Comparison of ENCODE assay signal across 9 mouse cellular contexts in genomic region chr3:142474349-142474983, GRCm38 (mm10). TPM values are rescaled to one million over a fixed set of nuclear protein-coding genes. Genes with fewer than 3 reads are reported as not detected.
DNase-seq lines count a peak whose midpoint lies in the region; ATAC-seq and TF ChIP-seq lines count a peak whose summit lies in the region.
"Had no signal": no experiment of that assay in that cellular context is flagged by ENCODE, and none has a peak within 500 bp of the region (broad histone marks: within the 10 kb centered on the region; RNA-seq: fewer than 3 reads in every experiment).

No protein-coding gene starts in this region.

- no peak for TF ChIP-seq POLR2A in lung, adult 2 months (IDR thresholded peaks at IDR 0.05; ENCODE audit: borderline replicate concordance, extremely low read depth, low read depth, low read length)

- H3K36me3 ChIP-seq in forebrain, embryonic 16.5 days (ENCODE audit: control insufficient read depth, insufficient read depth) = no peaks in the 10 kb centered on the region
- H3K36me3 ChIP-seq in limb, embryonic 11.5 days (ENCODE audit: control insufficient read depth, insufficient read depth, low read length) = no peaks in the 10 kb centered on the region
- no peaks in the 10 kb centered on the region for H3K36me3 ChIP-seq in neural tube, embryonic 11.5 days (ENCODE audit: control insufficient read depth, insufficient read depth, low read length)

- 0 out of 2 replicates have a peak overlapping the region, but pooled peaks have one; percentile 18 for H3K4me2 ChIP-seq in forebrain, embryonic 16.5 days (ENCODE audit: low read length)
- peak overlapping the region; percentile 21; the same call in 1 of the 2 replicates for H3K4me2 ChIP-seq in limb, embryonic 11.5 days (ENCODE audit: low read depth, severe bottlenecking)
- no peak overlapping the region for H3K4me2 ChIP-seq in neural tube, embryonic 11.5 days (ENCODE audit: low read depth)

- no peaks in the 10 kb centered on the region for H3K9me3 ChIP-seq in forebrain, embryonic 16.5 days (ENCODE audit: control insufficient read depth, low read length)
- H3K9me3 ChIP-seq in limb, embryonic 11.5 days (ENCODE audit: control insufficient read depth, low read length) = no peaks in the 10 kb centered on the region
- H3K9me3 ChIP-seq in neural tube, embryonic 11.5 days (ENCODE audit: control insufficient read depth, low read length) = no peaks in the 10 kb centered on the region

- no peaks in the 10 kb centered on the region for H3K27me3 ChIP-seq in forebrain, embryonic 16.5 days (replicated peaks; ENCODE audit: control insufficient read depth, insufficient read depth, low read length)
- H3K27me3 ChIP-seq in limb, embryonic 11.5 days (ENCODE audit: control insufficient read depth, insufficient read depth, low read length) = no peaks in the 10 kb centered on the region
- H3K27me3 ChIP-seq in neural tube, embryonic 11.5 days (ENCODE audit: control insufficient read depth, insufficient read depth, low read length) = no peaks in the 10 kb centered on the region

- H3K4me3 ChIP-seq in lung, adult 2 months (replicated peaks; ENCODE audit: extremely low read depth, low read depth, low read length) = no peak overlapping the region
- H3K4me3 ChIP-seq in forebrain, embryonic 16.5 days (replicated peaks; ENCODE audit: low read length) = no peak overlapping the region
- H3K4me3 ChIP-seq in limb, embryonic 11.5 days (ENCODE audit: low read depth, low read length) = no peak overlapping the region
- H3K4me3 ChIP-seq in neural tube, embryonic 11.5 days (ENCODE audit: low read depth, low read length) = no peak overlapping the region
- H3K4me3 ChIP-seq: erythroblast, embryonic 14.5 days had no signal

- ATAC-seq in forebrain, embryonic 16.5 days = no peak
- 0 out of 2 replicates have a peak, but pooled peaks have one; percentile 31 for ATAC-seq in limb, embryonic 11.5 days (ENCODE audit: insufficient number of reproducible peaks, low FRiP score, low TSS enrichment, low read depth)
- peak; percentile 32; the same call in 1 of the 2 replicates for ATAC-seq in neural tube, embryonic 11.5 days (ENCODE audit: insufficient read depth, low FRiP score, low TSS enrichment)

- WGBS in lung, adult 2 months = 13% methylated on average over 11 of the region's 11 CpGs
- WGBS in forebrain, embryonic 16.5 days = 20% methylated on average over 10 of the region's 11 CpGs
- WGBS in limb, embryonic 11.5 days = 20% methylated on average over 11 of the region's 11 CpGs
- WGBS in neural tube, embryonic 11.5 days = 28% methylated on average over 11 of the region's 11 CpGs

- H3K27ac ChIP-seq in forebrain, embryonic 16.5 days (ENCODE audit: low read length) = no peak overlapping the region
- no peak overlapping the region for H3K27ac ChIP-seq in limb, embryonic 11.5 days (replicated peaks; ENCODE audit: low read depth, low read length)
- no peak overlapping the region for H3K27ac ChIP-seq in neural tube, embryonic 11.5 days (ENCODE audit: low read depth, low read length)

- no peak overlapping the region for H3K9ac ChIP-seq in forebrain, embryonic 16.5 days (replicated peaks; ENCODE audit: low read depth, low read length)
- H3K9ac ChIP-seq in limb, embryonic 11.5 days (ENCODE audit: low read length) = no peak overlapping the region
- no peak overlapping the region for H3K9ac ChIP-seq in neural tube, embryonic 11.5 days (ENCODE audit: low read length)

- TF ChIP-seq CTCF in lung, adult 2 months (IDR thresholded peaks at IDR 0.05; ENCODE audit: insufficient read depth, low read length) = peak; percentile 64

- no peaks in the 10 kb centered on the region for H3K4me1 ChIP-seq in lung, adult 2 months (ENCODE audit: control insufficient read depth, insufficient read depth, low read length)
- no peaks in the 10 kb centered on the region for H3K4me1 ChIP-seq in forebrain, embryonic 16.5 days (replicated peaks; ENCODE audit: control insufficient read depth, insufficient read depth, low read length)
- no peaks in the 10 kb centered on the region for H3K4me1 ChIP-seq in limb, embryonic 11.5 days (ENCODE audit: control insufficient read depth, insufficient read depth, low read length)
- H3K4me1 ChIP-seq in neural tube, embryonic 11.5 days (ENCODE audit: control insufficient read depth, insufficient read depth, low read length) = no peaks in the 10 kb centered on the region; the same call in 1 of the 2 replicates

- no peak for DNase-seq in lung, adult 2 months
- DNase-seq in lung, postnatal 14 days = no peak
- DNase-seq in T-cell, adult 2 months (ENCODE audit: low spot score) = peak; percentile 13
- DNase-seq in limb, embryonic 11.5 days (ENCODE audit: low spot score) = no peak
- DNase-seq in neural tube, embryonic 11.5 days (ENCODE audit: low spot score) = no peak
- no peak for DNase-seq in left cerebral cortex, adult 8-10 months (ENCODE audit: low spot score in 2 of 2)
- no peak for DNase-seq in adrenal gland, postnatal 25 days

RNA-seq across cellular contexts. Expression of gene Gbp5, which starts 19.3 kb away (rescaled TPM):
- 2.0 and 2.6 TPM in 2 replicates for polyA plus RNA-seq in lung, adult 2 months (2012; rRNA removed)
- not detected in 2 replicates for polyA plus RNA-seq in forebrain, embryonic 16.5 days (2015; fragmentation: Nextera tagmentation; extraction: Ambion mirVana)
- polyA plus RNA-seq in limb, embryonic 11.5 days (2014; fragmentation: Nextera tagmentation; extraction: Ambion mirVana) = not detected in 2 replicates
- polyA plus RNA-seq in neural tube, embryonic 11.5 days (2014; fragmentation: Nextera tagmentation; extraction: Ambion mirVana) = 0.07 and 0.08 TPM in 2 replicates
- total RNA-seq in left cerebral cortex, adult 8-10 months (2022) = 1 to 10 TPM; 2.4 to 5.2 (median 3.3) TPM
- total RNA-seq in adrenal gland, postnatal 25 days (2021) = 1.7 and 2.5 TPM in 2 replicates
- polyA plus RNA-seq: erythroblast, embryonic 14.5 days had no signal

RNA-seq across cellular contexts. Expression of gene Gbp7, which starts 55.7 kb away (rescaled TPM):
- polyA plus RNA-seq in lung, adult 2 months (2012; rRNA removed) = 4.5 and 5.8 TPM in 2 replicates
- 1.4 TPM in 2 replicates for polyA plus RNA-seq in forebrain, embryonic 16.5 days (2015; fragmentation: Nextera tagmentation; extraction: Ambion mirVana)
- 1.9 TPM in 2 replicates for polyA plus RNA-seq in limb, embryonic 11.5 days (2014; fragmentation: Nextera tagmentation; extraction: Ambion mirVana)
- polyA plus RNA-seq in neural tube, embryonic 11.5 days (2014; fragmentation: Nextera tagmentation; extraction: Ambion mirVana) = 0.64 and 1.1 TPM in 2 replicates
- 1 to 10 TPM; 2.9 to 3.4 (median 3.3) TPM for total RNA-seq in left cerebral cortex, adult 8-10 months (2022)
- 11.0 and 15.8 TPM in 2 replicates for total RNA-seq in adrenal gland, postnatal 25 days (2021)
